27 mouse cellular contexts compared by ENCODE assay signal in the genomic region with DNA sequence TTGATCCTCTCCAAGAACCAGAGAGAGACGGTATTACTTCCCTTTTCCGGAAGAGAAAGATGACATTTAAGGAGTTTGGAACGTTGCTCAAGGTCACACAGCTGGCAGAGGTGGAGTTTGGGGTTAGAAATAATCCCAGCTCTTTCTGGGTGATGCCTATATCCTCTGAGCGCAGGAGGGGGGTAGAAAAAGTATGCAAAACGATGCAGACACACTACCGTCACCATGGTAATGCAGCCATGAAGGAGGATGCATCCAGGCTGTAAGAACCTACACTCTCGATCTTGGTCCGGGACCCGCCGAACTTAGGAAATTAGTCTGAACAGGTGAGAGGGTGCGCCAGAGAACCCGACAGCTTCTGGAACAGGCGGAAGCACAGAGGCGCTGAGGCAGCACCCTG. TPM values are rescaled to one million over a fixed set of nuclear protein-coding genes. Genes with fewer than 3 reads are reported as not detected.
"Had no signal": no experiment of that assay in that cellular context is flagged by ENCODE, and none has a peak within 500 bp of the region (broad histone marks: within the 10 kb centered on the region; RNA-seq: fewer than 3 reads in every experiment).

No protein-coding gene starts in this region.

- ATAC-seq: midbrain, embryonic 16.5 days had no signal

- H3K9me3 ChIP-seq: midbrain, embryonic 10.5 days; midbrain, embryonic 12.5 days; neural tube, embryonic 13.5 days; neural tube, embryonic 15.5 days had no signal

- H3K36me3 ChIP-seq: midbrain, embryonic 10.5 days; midbrain, embryonic 12.5 days; neural tube, embryonic 13.5 days; neural tube, embryonic 15.5 days had no signal

- H3K9ac ChIP-seq: lung, embryonic 14.5 days; midbrain, embryonic 12.5 days; neural tube, embryonic 13.5 days; neural tube, embryonic 15.5 days had no signal

- H3K27me3 ChIP-seq: midbrain, embryonic 12.5 days; neural tube, embryonic 13.5 days; neural tube, embryonic 15.5 days had no signal

- H3K4me1 ChIP-seq: midbrain, embryonic 10.5 days; midbrain, embryonic 12.5 days; neural tube, embryonic 13.5 days; neural tube, embryonic 15.5 days had no signal

- DNase-seq: lung, adult 18-20 months; lung, embryonic 14.5 days; lung, postnatal 10 days; lung, postnatal 4 days; midbrain, embryonic 14.5 days; retina, postnatal 1 day; right cerebral cortex, adult 18-20 months; right cerebral cortex, postnatal 25 days; right cerebral cortex, postnatal 4 days; spleen, adult 18-20 months; thymus, adult 2 months; thymus, postnatal 25 days; thymus, postnatal 4 days had no signal

- H3K4me3 ChIP-seq: midbrain, embryonic 10.5 days; midbrain, embryonic 12.5 days; myocyte; neural tube, embryonic 13.5 days; neural tube, embryonic 15.5 days had no signal

- H3K27ac ChIP-seq: midbrain, embryonic 10.5 days; midbrain, embryonic 12.5 days; neural tube, embryonic 13.5 days; neural tube, embryonic 15.5 days had no signal

RNA-seq across cellular contexts. Expression of a gene that starts 43.3 kb away (rescaled TPM):
- total RNA-seq: megakaryocyte, adult 5-6 weeks; megakaryocyte-erythroid progenitor cell, adult 5-6 weeks had no signal
- polyA plus RNA-seq: lung, embryonic 14.5 days; lung, embryonic 16.5 days; midbrain, embryonic 10.5 days; midbrain, embryonic 12.5 days; midbrain, embryonic 14.5 days; midbrain, embryonic 16.5 days; myocyte; neural tube, embryonic 11.5 days; neural tube, embryonic 13.5 days; neural tube, embryonic 15.5 days; small intestine, adult 2 months; stomach, embryonic 14.5 days; stomach, embryonic 16.5 days; thymus, adult 2 months; urinary bladder, adult 2 months had no signal
